Comparison of ENCODE assay signal across 11 mouse cellular contexts in genomic region chr14:118768354-118768713, GRCm38 (mm10). TPM values are rescaled to one million over a fixed set of nuclear protein-coding genes. Genes with fewer than 3 reads are reported as not detected.
DNase-seq lines count a peak whose midpoint lies in the region; ATAC-seq and TF ChIP-seq lines count a peak whose summit lies in the region.
"Had no signal": no experiment of that assay in that cellular context is flagged by ENCODE, and none has a peak within 500 bp of the region (broad histone marks: within the 10 kb centered on the region; RNA-seq: fewer than 3 reads in every experiment).

No protein-coding gene starts in this region.

- no peak for TF ChIP-seq CTCF in G1E (IDR thresholded peaks at IDR 0.05; ENCODE audit: low read depth, low read length)
- no peak for TF ChIP-seq CTCF in liver, embryonic 14.5 days (IDR thresholded peaks at IDR 0.05; ENCODE audit: low read depth)

- H3K4me1 ChIP-seq in kidney, embryonic 16.5 days (ENCODE audit: insufficient read depth, low read length): no peaks in the 10 kb centered on the region
- peaks cover 46% of the 10 kb centered on the region for H3K4me1 ChIP-seq in G1E (ENCODE audit: insufficient read depth, low read depth, low read length)
- H3K4me1 ChIP-seq in liver, embryonic 14.5 days (replicated peaks; ENCODE audit: control insufficient read depth in 2 of 2, insufficient read depth in 2 of 2, low read length in 1 of 2): peaks cover 7 to 17% of the 10 kb centered on the region in 2 experiments
- H3K4me1 ChIP-seq: neural tube, embryonic 15.5 days had no signal

- no peak overlapping the region for H3K9ac ChIP-seq in kidney, embryonic 16.5 days (replicated peaks; ENCODE audit: low read length)
- H3K9ac ChIP-seq in liver, embryonic 14.5 days (replicated peaks): 0 out of 2 replicates have a peak overlapping the region, but pooled peaks have one; percentile 12
- H3K9ac ChIP-seq: neural tube, embryonic 15.5 days had no signal

- H3K9me3 ChIP-seq in kidney, embryonic 16.5 days (ENCODE audit: low read length): 0 out of 2 replicates have a peak, but pooled peaks cover 2% of the 10 kb centered on the region
- H3K9me3 ChIP-seq in G1E (replicated peaks): peaks cover 4% of the 10 kb centered on the region; the same call in 1 of the 2 replicates
- H3K9me3 ChIP-seq in liver, embryonic 14.5 days (ENCODE audit: control insufficient read depth, low read length): no peaks in the 10 kb centered on the region
- H3K9me3 ChIP-seq: neural tube, embryonic 15.5 days had no signal

- no peaks in the 10 kb centered on the region for H3K27me3 ChIP-seq in kidney, embryonic 16.5 days (ENCODE audit: insufficient read depth, low read length)
- no peaks in the 10 kb centered on the region for H3K27me3 ChIP-seq in G1E (ENCODE audit: insufficient read depth, low read length)
- no peaks in the 10 kb centered on the region; the same call in 1 of the 2 replicates for H3K27me3 ChIP-seq in liver, embryonic 14.5 days (ENCODE audit: control insufficient read depth, insufficient read depth, low read length)

- no peak overlapping the region for H3K4me3 ChIP-seq in kidney, embryonic 16.5 days (ENCODE audit: low read length)
- peak overlapping the region; percentile 44 for H3K4me3 ChIP-seq in G1E (ENCODE audit: low read depth, low read length)
- H3K4me3 ChIP-seq in liver, embryonic 14.5 days (ENCODE audit: insufficient read depth in 1 of 2, low read depth in 2 of 2, low read length in 2 of 2): no peak overlapping the region
- H3K4me3 ChIP-seq: neural tube, embryonic 15.5 days had no signal

- H3K36me3 ChIP-seq in kidney, embryonic 16.5 days (ENCODE audit: insufficient read depth, low read length): no peaks in the 10 kb centered on the region
- H3K36me3 ChIP-seq in G1E (replicated peaks): no peaks in the 10 kb centered on the region
- no peaks in the 10 kb centered on the region for H3K36me3 ChIP-seq in liver, embryonic 14.5 days (replicated peaks; ENCODE audit: control insufficient read depth, insufficient read depth, low read depth)
- H3K36me3 ChIP-seq: neural tube, embryonic 15.5 days had no signal

- no peak overlapping the region for H3K27ac ChIP-seq in kidney, embryonic 16.5 days (ENCODE audit: low read length)
- H3K27ac ChIP-seq in liver, embryonic 14.5 days: no peak overlapping the region
- H3K27ac ChIP-seq: hindbrain, postnatal 0 days; neural tube, embryonic 15.5 days had no signal

- H3K4me2 ChIP-seq in kidney, embryonic 16.5 days (replicated peaks; ENCODE audit: low read depth, low read length): peak overlapping the region; percentile 29
- H3K4me2 ChIP-seq in liver, embryonic 14.5 days (ENCODE audit: low read depth): peak overlapping the region; percentile 43
- H3K4me2 ChIP-seq: neural tube, embryonic 15.5 days had no signal

- DNase-seq in kidney, postnatal 25 days: no peak
- DNase-seq in G1E (ENCODE audit: low spot score): peak; percentile 45
- DNase-seq in liver, embryonic 14.5 days (ENCODE audit: low read depth in 3 of 3, low spot score in 3 of 3): peak; percentile 29 to 59 (median 50)
- DNase-seq in cerebellum, adult 11 months: no peak
- no peak for DNase-seq in neural tube, embryonic 10.5 days (ENCODE audit: extremely low spot score, low spot score)
- DNase-seq in embryo, embryonic 10 days (ENCODE audit: low spot score): no peak

- TF ChIP-seq EP300 in liver, embryonic 14.5 days (IDR thresholded peaks at IDR 0.05; ENCODE audit: low read depth): peak; percentile 62

- WGBS in kidney, embryonic 16.5 days: 44% methylated on average over 17 of the region's 17 CpGs
- WGBS in liver, embryonic 14.5 days (ENCODE audit: insufficient replicate concordance): 33% methylated on average over 17 of the region's 17 CpGs

- ATAC-seq in kidney, embryonic 16.5 days (ENCODE audit: low FRiP score, low TSS enrichment): peak; percentile 58
- peak; percentile 79 for ATAC-seq in G1E (ENCODE audit: extremely low read depth, insufficient number of reproducible peaks, low FRiP score, poor library complexity, severe bottlenecking)
- ATAC-seq in erythroblast, adult 5-6 weeks (replicated peaks; ENCODE audit: low FRiP score, poor library complexity, severe bottlenecking): peak; percentile 66
- peak; percentile 69 for ATAC-seq in liver, embryonic 14.5 days (ENCODE audit: insufficient read depth)

RNA-seq across cellular contexts. Expression of gene Cldn10, which starts 19.4 kb away (rescaled TPM):
- polyA plus RNA-seq in kidney, embryonic 16.5 days (2015; fragmentation: Nextera tagmentation; extraction: Ambion mirVana): 41.3 and 49.3 TPM in 2 replicates
- total RNA-seq in G1E (2014; fragmentation: Nextera tagmentation) (not detected in 2 replicates), G1E (2017) (0.16 TPM in 1 of 2 replicates, not detected in the other)
- not detected in 2 replicates for polyA plus RNA-seq in G1E (2012)
- 1.9 TPM in 1 of 2 replicates, not detected in the other for total RNA-seq in erythroblast, adult 5-6 weeks (2015; ENCODE audit: low replicate concordance)
- 2.0 TPM in 1 of 2 replicates, not detected in the other for total RNA-seq in erythroblast, adult 5-6 weeks (2017; ENCODE audit: low replicate concordance)
- polyA plus RNA-seq in liver, embryonic 14.5 days (2012; rRNA removed): 0.05 and 0.06 TPM in 2 replicates
- polyA plus RNA-seq in liver, embryonic 14.5 days (2014; fragmentation: Nextera tagmentation; extraction: Ambion mirVana): 0.45 and 0.51 TPM in 2 replicates
- total RNA-seq: monocyte, adult 5-6 weeks had no signal

Comparison
In these comparisons a context has a peak if more than half of its experiments do, and no peak if none do; other contexts are left out.
1. DNase-seq: peak in G1E (single experiment) and liver, embryonic 14.5 days (3 of 3); none in kidney, postnatal 25 days (0 of 2), cerebellum, adult 11 months (single experiment), neural tube, embryonic 10.5 days (single experiment) and embryo, embryonic 10 days (single experiment).
2. RNA of gene Cldn10, which starts 19.4 kb away (polyA plus RNA-seq): 41.3 to 49.3 TPM in kidney, embryonic 16.5 days; 0.05 to 0.51 TPM in liver, embryonic 14.5 days and not detected in G1E; every median in the first group is over 10 times any median in the second.
3. Peak in every context shown above with its lines, with median percentiles within 50 percentile points of each other: ATAC-seq.